Mouse (Mus musculus) forebrain, embryonic 16.5 days (tissue): ENCODE results near the gene B3gnt7. TPM values are rescaled to one million over a fixed set of nuclear protein-coding genes. Genes with fewer than 3 reads are reported as not detected.
"Not testable (repeated sequence)": the region's sequence is repeated elsewhere in the genome, so short reads cannot be mapped to it uniquely, and the experiment has no call there.

Experiments
- ATAC-seq: fragments of 200-750 bp; cut with Nextera tagmentation; 2 replicates; pipeline ENCODE4 v1.8.0; 2017; ENCODE audit warnings: mild to moderate bottlenecking, moderate library complexity
- H3K27ac ChIP-seq: fragments of 300-500 bp; sonication (generic); 2 replicates; pipeline ENCODE4 v1.5.1; 2014; ENCODE audit warnings: low read length, control low read depth
- H3K27me3 ChIP-seq: fragments of 300-500 bp; sonication (generic); replicated peaks from 2 replicates; pipeline ENCODE4 v1.6.1; 2014; ENCODE audit warnings: low read length; ENCODE audit not compliant: control insufficient read depth, insufficient read depth
- H3K36me3 ChIP-seq: fragments of 300-500 bp; sonication (generic); 2 replicates; pipeline ENCODE4 v1.6.1; 2014; ENCODE audit not compliant: control insufficient read depth, insufficient read depth
- H3K4me1 ChIP-seq: fragments of 300-500 bp; sonication (generic); replicated peaks from 2 replicates; pipeline ENCODE4 v1.6.1; 2014; ENCODE audit warnings: low read length; ENCODE audit not compliant: control insufficient read depth, insufficient read depth
- H3K4me2 ChIP-seq: fragments of 300-500 bp; sonication (generic); 2 replicates; pipeline ENCODE4 v1.6.1; 2014; ENCODE audit warnings: mild to moderate bottlenecking, low read length, control low read depth
- H3K4me3 ChIP-seq: fragments of 300-500 bp; sonication (generic); replicated peaks from 2 replicates; pipeline ENCODE4 v1.5.1; 2014; ENCODE audit warnings: mild to moderate bottlenecking, low read length, control low read depth
- H3K9ac ChIP-seq: fragments of 300-500 bp; sonication (generic); replicated peaks from 2 replicates; pipeline ENCODE4 v1.6.1; 2014; ENCODE audit warnings: low read depth, low read length, control low read depth
- H3K9me3 ChIP-seq: fragments of 300-500 bp; sonication (generic); 2 replicates; pipeline ENCODE4 v1.6.1; 2016; ENCODE audit warnings: low read length; ENCODE audit not compliant: control insufficient read depth
- WGBS: fragments of 180-500 bp; shearing (Covaris S2); extraction: QIAGEN DNeasy Blood & Tissue Kit; methylation state at CpG from one replicate; pipeline ENCODE4 v1.1.7; 2014; 5-methylcytosine and 5-hydroxymethylcytosine counted together
- polyA plus RNA-seq: library from polyadenylated mRNA; unstranded; fragments of >200 nt; fragmentation: Nextera tagmentation; extraction: Ambion mirVana; gene quantifications from 2 replicates; pipeline ENCODE4 v1.2.1, GENCODE M21; 2015

Gene B3gnt7
- polyA plus RNA-seq, 1 experiment from 2014 or later: 6.7 TPM

GRCm38 (mm10) chr1:86339156-86339812, 36.7 kb downstream of the B3gnt7 start:
- H3K4me1 ChIP-seq: no peaks in the 10 kb centered on the region
- H3K4me2 ChIP-seq: no peak overlapping the region
- no peaks in the 10 kb centered on the region for H3K27me3 ChIP-seq
- no peak overlapping the region for H3K27ac ChIP-seq
- no peaks in the 10 kb centered on the region for H3K36me3 ChIP-seq
- no peaks in the 10 kb centered on the region for H3K9me3 ChIP-seq
- no peak overlapping the region for H3K9ac ChIP-seq
- H3K4me3 ChIP-seq: no peak overlapping the region
- ATAC-seq: peak; percentile 87
- 33% methylated on average over 4 of the region's 4 CpGs for WGBS

DNA sequence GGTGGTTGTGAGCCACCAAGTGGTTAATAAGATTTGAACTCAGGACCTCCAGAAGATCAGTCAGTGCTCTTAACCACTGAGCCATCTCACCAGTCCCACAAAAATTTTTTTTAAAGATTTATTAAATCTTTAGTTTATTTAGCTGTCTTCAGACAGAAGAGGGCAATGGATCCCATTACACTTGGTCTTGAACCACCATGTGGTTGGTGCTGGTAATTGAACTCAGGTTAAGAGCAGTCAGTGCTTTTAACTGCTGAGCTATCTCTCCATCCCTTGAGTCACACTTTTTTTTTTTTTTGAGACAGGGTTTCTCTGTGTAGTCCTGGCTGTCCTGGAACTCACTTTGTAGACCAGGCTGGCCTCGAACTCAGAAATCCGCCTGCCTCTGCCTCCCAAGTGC, 38.5 kb downstream of the B3gnt7 start:
- not testable (repeated sequence) for ATAC-seq, H3K36me3 ChIP-seq, H3K27ac ChIP-seq, H3K4me2 ChIP-seq, H3K9me3 ChIP-seq, H3K9ac ChIP-seq, H3K4me1 ChIP-seq, H3K4me3 ChIP-seq, H3K27me3 ChIP-seq
- WGBS: 92% methylated on average over 2 of the region's 2 CpGs

- Histone ChIP-seq H3K4me1 (no peaks in the 10 kb centered on the region), H3K36me3 (no peaks in the 10 kb centered on the region), H3K4me3 (no peak overlapping the region), H3K27me3 (no peaks in the 10 kb centered on the region), H3K4me2 (no peak overlapping the region), H3K9ac (no peak overlapping the region), H3K9me3 (no peaks in the 10 kb centered on the region), H3K27ac (no peak overlapping the region)
- no peak for ATAC-seq
- WGBS: 91% methylated on average over 2 of the region's 2 CpGs
Measured at GRCm38 (mm10) chr1:86342371-86342770, 39.7 kb downstream of the B3gnt7 start.

DNA sequence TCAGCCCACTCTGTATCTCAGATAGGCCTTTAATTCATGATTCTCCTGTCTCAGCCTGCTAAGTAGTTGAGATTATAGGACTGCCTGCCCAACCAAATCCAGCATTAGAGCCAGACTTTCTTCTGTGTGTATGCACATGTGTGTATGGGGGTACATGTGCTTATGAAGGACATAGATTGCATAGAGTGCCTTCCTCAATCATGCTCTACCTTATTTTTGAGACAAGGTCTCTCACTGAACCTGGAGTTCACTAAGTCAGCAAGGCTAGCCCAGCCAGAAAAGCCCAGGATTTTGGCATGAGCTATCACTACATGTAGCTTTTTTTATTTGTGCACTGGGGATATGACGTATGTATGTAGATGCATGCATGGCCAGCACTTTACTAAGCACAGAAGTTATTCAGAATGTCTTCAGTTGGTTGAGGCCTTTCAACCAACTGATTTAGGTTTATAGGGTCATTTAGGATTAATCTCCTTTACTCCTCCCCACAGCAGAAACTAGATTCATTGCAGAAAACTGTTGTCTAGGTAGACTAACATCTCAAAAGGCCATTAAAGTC, 40.5 kb downstream of the B3gnt7 start:
- Histone ChIP-seq H3K9ac (no peak overlapping the region), H3K4me2 (no peak overlapping the region), H3K9me3 (no peaks in the 10 kb centered on the region), H3K27me3 (no peaks in the 10 kb centered on the region), H3K4me3 (no peak overlapping the region), H3K4me1 (no peaks in the 10 kb centered on the region), H3K36me3 (peaks cover 3% of the 10 kb centered on the region), H3K27ac (no peak overlapping the region)
- ATAC-seq: no peak
- WGBS: 100% methylated on average over 1 of the region's 1 CpGs

DNA sequence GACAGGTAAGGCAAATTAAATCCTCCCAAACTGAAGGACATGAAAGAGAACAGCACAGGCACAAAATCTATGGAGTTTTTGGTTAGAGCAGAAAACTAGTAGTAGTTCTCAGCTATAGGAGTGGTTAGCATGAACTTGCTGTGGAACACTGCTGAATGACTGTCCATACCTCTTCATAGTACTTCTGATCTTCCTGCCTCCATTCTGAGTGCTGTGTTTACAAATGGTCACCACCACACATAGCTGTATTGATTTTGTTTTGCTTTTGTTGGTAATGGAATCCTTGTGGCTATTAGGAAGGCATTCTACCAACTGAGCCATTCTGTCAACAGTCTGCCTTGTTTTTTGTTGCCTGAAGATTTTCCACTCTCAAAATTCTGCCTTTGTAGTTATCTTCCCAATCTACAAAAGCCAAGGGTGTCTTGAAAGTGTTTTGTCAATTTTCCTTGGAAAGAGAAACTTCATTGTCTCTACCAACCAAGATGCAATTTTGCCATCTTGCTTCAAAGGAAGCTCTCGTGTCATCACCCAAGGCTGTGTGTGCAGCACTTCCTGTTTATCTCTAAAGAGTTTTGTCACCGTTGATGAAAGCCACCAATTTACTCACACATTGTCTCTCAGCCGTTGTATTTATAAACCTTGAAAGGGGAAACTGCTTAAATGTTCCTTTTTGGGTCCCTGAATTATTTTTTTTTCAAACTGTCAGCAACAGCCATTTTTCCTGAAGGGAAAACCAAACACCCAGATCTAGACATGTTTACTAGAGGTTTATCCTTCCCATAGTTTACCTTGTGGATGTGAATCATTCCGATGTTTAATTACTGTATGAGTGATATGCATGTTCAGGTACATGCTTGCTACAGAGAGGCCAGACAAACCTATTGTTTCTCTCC, 41.6 kb downstream of the B3gnt7 start:
- WGBS: 75% methylated on average over 4 of the region's 4 CpGs
- Histone ChIP-seq H3K27ac (no peak overlapping the region), H3K4me2 (no peak overlapping the region), H3K9ac (no peak overlapping the region), H3K9me3 (no peaks in the 10 kb centered on the region), H3K4me3 (no peak overlapping the region), H3K4me1 (no peaks in the 10 kb centered on the region), H3K36me3 (peaks cover 10% of the 10 kb centered on the region), H3K27me3 (no peaks in the 10 kb centered on the region)
- no peak for ATAC-seq

DNA sequence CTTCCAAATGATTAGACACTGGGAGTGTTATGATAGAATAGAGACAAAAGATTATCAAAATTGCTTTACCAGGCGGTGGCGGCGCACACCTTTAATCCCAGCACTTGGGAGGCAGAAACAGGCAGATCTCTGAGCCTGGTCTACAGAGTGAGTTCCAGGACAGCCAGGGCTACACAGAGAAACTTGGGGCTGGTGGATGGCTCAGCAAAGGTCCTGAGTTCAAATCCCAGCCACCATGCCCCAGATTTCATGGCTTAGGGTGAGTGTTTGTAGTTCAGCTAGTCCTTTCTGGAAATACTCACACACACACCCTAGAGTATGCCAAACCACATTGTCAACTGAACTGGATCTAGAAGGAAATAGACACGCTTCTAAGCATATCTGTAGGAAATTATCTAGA, 42.4 kb downstream of the B3gnt7 start:
- Histone ChIP-seq H3K4me1 (no peaks in the 10 kb centered on the region), H3K4me2 (no peak overlapping the region), H3K9me3 (no peaks in the 10 kb centered on the region), H3K4me3 (no peak overlapping the region), H3K27ac (no peak overlapping the region), H3K27me3 (no peaks in the 10 kb centered on the region), H3K9ac (no peak overlapping the region), H3K36me3 (peaks cover 13% of the 10 kb centered on the region)
- WGBS: 97% methylated on average over 4 of the region's 4 CpGs
- no peak for ATAC-seq

DNA sequence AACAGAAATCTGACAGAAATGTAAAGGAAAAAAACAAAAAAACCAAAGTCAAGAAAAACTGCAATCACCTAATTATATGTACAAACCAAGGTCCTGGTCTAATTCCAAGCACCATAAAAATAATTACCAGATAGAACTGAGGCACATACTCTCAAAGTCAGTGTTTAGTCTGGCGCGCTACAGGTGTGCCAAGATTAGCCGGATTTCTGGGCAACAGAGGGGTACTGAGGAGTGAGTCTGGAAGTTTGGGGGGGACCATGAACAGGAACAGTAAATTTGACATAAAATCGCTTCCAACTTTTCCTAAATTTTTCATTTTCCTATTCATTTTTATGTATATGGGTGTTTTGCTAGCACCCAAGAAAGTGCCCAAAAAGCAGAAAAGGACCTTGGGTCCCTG, 43.3 kb downstream of the B3gnt7 start:
- Histone ChIP-seq H3K9ac (no peak overlapping the region), H3K4me2 (no peak overlapping the region), H3K36me3 (peaks cover 21% of the 10 kb centered on the region), H3K27ac (no peak overlapping the region), H3K9me3 (no peaks in the 10 kb centered on the region), H3K4me1 (no peaks in the 10 kb centered on the region), H3K4me3 (no peak overlapping the region), H3K27me3 (no peaks in the 10 kb centered on the region)
- 92% methylated on average over 4 of the region's 4 CpGs for WGBS
- no peak for ATAC-seq

- Histone ChIP-seq H3K9me3 (no peaks in the 10 kb centered on the region), H3K4me1 (no peaks in the 10 kb centered on the region), H3K4me3 (no peak overlapping the region), H3K27ac (no peak overlapping the region), H3K27me3 (no peaks in the 10 kb centered on the region), H3K4me2 (no peak overlapping the region), H3K9ac (no peak overlapping the region), H3K36me3 (peaks cover 32% of the 10 kb centered on the region)
- WGBS: 88% methylated on average over 3 of the region's 3 CpGs
- ATAC-seq: no peak
Measured at GRCm38 (mm10) chr1:86346851-86347715, 44.5 kb downstream of the B3gnt7 start.

DNA sequence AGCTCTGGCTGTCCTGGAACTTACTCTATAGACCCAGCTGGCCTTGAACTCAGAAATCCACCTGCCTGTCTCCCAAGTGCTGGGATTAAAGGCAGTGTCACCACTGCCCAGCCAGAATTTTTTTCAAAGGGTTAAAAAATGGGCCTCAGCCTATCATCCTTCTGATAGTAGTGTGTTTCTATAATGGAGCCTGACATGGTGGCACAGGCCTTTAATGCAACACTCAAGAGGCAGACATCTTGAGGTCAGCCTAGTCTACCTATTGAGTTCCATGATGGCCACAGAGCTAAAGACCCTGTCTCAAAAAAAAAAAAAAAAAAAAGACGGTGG, 45.0 kb downstream of the B3gnt7 start:
- Histone ChIP-seq H3K27me3 (no peaks in the 10 kb centered on the region), H3K4me3 (no peak overlapping the region), H3K27ac (no peak overlapping the region), H3K9me3 (no peaks in the 10 kb centered on the region), H3K36me3 (peaks cover 34% of the 10 kb centered on the region), H3K9ac (no peak overlapping the region), H3K4me2 (no peak overlapping the region), H3K4me1 (no peaks in the 10 kb centered on the region)
- no peak for ATAC-seq
- 71% methylated on average over 1 of the region's 1 CpGs for WGBS
